Mouse (Mus musculus): ENCODE results near the gene Aspg.

DNA sequence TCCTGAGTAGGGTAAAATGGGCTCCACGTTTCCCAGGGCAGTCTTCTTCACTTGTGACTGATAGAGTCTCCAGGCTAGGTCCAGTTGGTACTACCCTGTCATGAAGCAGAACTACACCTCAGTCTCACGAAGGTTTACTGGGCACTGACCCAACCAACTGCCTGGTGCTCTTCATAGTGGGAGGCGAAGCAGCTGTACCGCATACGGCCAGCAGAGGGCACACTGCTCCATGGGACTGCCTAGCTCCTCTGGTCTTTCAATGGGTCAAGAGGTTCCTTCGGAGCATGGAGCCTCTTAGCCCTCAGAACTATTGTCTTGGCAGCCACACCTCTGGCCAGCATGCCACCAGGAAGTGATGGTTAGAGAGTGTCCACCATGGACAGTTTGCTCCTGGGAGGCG lies 7.2 kb downstream of the Aspg start:
- TF ChIP-seq CTCF (conservative IDR thresholded peaks at IDR 0.05; ENCODE audit: low read length) (peak; percentile 97), POU5F1 (IDR thresholded peaks at IDR 0.05; ENCODE audit: borderline replicate concordance, low read length) (no peak), NANOG (IDR thresholded peaks at IDR 0.05; ENCODE audit: borderline replicate concordance, low read length) (no peak)

All from E14TG2a.4 (cell line).